Mouse (Mus musculus) cerebellum, postnatal 14 days (tissue): Measurements from ENCODE around the gene Pde4b.
"Not testable (repeated sequence)": the region's sequence is repeated elsewhere in the genome, so short reads cannot be mapped to it uniquely, and the experiment has no call there.

ENCODE experiments used
- DNase-seq, 2 experiments: peaks; one replicate each; pipeline ENCODE4 v3.0.0; 2021; ENCODE audit warnings: mixed read lengths in 2 of 2

Pde4b gene

GRCm38 (mm10) chr4:102484738-102485137, 397.4 kb downstream of the Pde4b start:
- no peak for DNase-seq

DNA sequence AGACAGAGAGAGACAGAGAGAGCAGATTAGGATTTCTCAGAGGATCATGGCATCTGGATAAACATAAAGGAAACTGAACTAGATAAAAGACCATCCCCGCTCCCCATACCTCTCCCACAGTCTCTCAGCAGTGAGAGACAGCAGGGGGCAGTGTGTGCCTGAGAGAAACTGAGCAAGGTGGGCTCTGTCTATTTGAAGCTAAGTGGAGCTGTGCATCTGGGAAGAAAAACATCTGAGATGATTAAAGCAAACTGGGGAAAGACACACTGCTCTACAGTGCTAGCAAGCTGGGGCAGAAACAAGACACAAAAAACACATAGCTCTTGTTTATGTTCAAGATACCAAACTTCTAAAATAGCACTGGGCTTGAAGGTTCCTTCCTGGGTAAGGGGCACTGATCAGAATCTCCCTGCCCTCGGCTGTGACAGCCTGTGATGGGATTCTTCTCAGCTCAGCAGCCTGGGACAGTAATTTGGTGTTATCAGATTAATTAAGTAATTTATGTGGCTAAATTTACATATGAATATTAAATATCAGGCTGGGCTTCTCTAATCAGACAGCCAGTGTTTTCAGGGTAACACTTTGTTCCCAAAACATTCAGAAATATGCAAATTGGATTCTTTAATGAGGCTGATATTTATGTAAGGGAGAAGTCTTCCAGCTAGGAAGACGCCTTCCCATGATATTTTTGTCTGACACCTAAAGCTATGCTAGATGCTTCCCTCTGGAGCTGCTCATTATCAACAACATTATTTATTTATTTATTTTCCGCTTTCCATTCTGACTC, 399.0 kb downstream of the Pde4b start:
- no peak for DNase-seq

GRCm38 (mm10) chr4:102486921-102487240, 399.5 kb downstream of the Pde4b start:
- no peak for DNase-seq

DNA sequence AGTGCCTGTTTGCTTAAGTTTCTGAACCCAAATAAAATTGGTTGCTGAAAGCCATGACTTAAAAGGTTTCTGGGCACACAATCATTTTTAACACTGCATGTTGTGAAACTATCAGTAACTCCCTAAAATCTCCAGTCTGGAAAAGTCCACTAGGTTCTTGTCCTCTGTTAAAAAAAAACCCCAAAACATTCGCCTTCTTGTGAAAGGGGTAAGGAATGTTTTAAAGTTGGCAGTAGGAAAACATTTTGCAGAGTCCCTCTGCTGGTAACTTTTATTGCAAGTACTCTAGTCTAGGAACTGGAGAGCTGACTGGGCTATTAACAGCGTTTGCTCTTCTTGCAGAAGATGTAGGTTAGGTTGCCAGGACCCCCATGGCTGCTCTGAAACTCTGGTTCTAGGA, 400.7 kb downstream of the Pde4b start:
- DNase-seq, result no peak

DNA sequence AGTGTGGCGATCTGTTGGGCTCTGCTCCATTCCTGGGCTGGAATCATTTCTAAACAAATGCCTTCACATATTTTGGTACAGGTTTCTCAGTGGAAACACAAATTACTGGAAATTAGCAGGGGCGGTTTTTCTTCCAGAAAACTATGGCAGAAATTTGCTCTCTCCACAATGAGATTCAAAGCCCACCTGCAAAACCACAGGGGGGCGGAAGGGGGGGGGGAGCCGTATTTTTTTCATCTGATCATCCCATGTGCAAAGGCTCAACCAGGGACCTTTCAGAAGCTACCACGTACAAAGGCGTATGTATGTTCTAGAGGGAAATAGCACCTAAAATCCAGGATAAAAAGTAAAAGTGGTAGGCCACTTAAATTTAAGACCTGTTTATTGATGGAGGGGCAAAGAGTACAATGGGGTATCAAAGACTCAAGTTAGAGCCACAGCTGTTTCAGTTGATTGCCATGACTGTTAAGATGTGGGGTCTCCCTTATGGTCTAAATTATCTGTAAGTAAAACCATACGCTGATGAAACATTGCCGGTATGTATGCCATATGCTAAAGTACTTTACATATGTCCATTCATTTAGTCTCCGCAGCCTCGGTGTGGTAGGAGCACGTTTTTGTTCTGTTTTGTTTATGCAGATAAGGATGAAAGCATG, 404.3 kb downstream of the Pde4b start:
- no peak for DNase-seq

- no peak for DNase-seq
Measured at GRCm38 (mm10) chr4:102492911-102493310, 405.6 kb downstream of the Pde4b start.

- peak; percentile 16 to 66 for DNase-seq
Measured at GRCm38 (mm10) chr4:102493342-102494128, 406.2 kb downstream of the Pde4b start.

- DNase-seq, result not testable (repeated sequence)
Measured at GRCm38 (mm10) chr4:102494203-102494602, 406.9 kb downstream of the Pde4b start.

GRCm38 (mm10) chr4:102495001-102495400, 407.7 kb downstream of the Pde4b start:
- no peak for DNase-seq

- DNase-seq, result no peak
Measured at GRCm38 (mm10) chr4:102495474-102495873, 408.1 kb downstream of the Pde4b start.

DNA sequence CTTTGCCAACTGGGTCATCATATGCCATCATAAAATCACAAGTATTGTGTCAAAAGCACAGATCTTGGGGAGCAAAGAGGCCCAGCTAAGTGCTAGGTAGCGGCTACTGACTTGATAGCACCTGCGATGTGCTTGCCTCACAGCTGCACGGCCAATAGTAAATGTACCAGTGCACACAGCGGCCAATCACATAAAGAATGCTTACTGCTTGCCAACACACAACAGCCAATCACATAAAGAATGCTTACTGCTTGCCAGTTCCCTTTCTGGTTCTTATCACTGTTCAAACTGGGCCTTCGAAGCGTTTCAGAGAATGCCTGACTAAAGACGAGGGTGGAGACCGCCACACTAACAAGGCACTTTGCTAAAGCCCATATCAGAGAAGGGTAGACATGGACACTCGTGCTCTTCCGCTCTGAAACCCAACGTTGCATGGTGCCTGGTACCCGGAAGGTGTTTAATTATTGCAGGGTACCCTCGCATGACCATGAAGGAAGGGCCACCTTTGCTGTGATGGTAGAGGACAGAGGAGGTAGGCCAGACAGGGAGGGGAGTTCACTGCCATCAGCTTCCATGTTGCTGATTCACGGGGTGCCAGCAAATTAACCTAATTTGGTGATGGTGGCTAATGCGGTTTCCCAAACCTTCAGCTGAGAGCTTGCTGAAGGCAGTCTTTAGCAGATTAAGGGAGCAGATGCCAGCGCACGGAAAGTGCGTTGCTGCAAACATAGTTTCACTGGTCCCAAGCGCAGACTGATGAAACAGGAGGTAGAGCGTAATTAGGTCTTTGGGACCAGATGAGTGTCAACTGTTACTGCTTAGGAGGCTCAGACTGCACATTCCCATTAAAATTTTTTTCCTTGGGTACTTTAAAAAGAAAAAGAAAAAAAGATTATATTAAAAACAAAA, 409.2 kb downstream of the Pde4b start:
- DNase-seq, result peak in 1 of 2 experiments; percentile 21

DNA sequence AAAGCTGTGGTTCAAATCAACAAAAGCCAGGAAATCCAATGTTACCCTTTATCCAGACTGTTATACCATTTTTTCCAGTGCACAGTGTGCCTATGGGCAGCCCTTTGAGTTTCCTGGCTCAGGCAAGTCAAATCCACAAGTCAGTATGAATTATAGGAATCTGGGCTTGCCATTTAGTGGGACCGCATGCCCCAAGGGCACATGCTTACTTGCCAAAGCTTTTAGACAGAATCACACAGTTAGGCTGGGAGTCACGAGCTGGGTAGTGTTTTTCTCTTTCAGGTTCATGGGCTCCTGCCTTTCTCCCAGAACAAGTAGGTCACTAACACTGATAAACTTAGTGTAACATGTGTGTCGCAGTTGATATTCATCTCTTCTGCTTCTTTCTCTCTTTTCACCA, 409.9 kb downstream of the Pde4b start:
- no peak for DNase-seq

DNA sequence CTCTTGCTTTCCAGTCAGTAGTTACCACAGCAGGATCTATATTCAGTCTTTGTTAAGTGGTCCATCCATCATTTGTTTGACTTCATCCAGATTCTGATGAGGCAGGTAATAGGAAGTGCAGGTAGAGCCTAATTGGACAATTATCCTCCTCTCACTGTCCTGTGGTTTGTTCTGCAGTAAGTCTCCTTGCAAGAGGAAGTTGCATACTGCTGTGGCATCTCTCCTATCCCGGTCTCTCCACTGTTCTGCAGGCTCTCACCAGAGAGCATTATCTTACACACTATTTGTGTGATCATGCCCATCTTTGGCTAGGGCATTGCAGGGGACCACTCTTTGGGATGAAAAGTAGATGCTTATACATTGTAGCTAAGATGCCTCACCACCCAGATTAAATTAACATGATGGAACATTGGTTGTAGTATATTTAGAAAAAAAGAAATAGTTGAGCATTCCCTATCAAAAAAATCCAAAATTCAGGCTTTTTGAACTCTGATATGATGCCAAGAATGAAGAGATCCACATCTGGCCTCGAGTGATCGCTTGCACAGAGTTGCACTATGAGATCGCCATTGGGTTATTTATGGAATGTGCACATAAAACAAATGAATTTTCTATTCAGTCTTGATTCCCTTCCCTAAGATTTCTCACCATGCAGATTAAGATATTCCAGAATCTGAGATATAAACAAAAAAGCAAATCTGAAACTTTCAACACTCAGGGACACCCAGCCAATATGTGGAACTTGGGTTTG, 411.0 kb downstream of the Pde4b start:
- no peak for DNase-seq

GRCm38 (mm10) chr4:102498920-102499316, 411.6 kb downstream of the Pde4b start:
- no peak for DNase-seq

- no peak for DNase-seq
Measured at GRCm38 (mm10) chr4:102505714-102506113, 418.4 kb downstream of the Pde4b start.

DNA sequence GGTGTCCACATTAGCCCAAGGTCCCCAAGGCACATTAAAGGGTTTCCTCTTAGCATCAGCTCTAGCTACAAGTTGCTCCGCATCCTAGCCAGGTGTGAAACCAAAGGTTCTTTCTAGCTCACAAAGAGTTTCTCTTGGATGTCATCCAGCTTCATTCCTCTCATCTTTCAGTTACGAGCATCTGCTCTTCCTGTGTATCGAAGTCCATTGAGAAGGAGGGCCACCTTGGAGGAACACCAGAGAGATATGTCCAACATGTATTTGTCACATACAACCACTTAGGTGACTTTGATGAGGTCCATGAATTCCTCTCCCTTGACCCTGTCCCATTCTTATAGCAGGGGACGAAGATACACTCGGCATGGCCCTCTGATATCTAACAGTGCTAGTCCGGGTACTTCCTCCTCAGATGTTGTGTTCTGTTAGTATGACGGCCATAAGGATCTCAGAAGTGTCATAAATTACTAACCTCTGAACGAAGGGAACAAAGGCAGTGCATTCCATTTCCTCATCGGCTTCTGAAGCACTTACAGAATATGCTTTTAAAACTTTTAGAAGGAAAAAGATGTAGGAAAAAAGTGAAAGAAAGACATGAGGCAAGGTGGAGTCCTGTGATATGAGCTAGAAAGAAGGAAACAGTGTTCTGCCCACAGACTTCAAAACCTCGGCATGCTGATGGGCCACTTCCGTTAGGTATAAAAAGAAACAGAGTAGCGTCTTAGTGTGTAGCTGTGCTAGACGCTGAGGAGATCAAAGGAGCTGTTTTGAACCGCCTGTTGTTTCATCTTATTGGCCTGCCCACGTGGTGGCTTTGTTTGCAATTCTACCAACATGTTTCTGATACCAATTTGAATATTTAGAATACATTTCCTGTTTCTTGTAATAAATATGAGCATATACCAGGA, 419.3 kb downstream of the Pde4b start:
- no peak for DNase-seq

DNA sequence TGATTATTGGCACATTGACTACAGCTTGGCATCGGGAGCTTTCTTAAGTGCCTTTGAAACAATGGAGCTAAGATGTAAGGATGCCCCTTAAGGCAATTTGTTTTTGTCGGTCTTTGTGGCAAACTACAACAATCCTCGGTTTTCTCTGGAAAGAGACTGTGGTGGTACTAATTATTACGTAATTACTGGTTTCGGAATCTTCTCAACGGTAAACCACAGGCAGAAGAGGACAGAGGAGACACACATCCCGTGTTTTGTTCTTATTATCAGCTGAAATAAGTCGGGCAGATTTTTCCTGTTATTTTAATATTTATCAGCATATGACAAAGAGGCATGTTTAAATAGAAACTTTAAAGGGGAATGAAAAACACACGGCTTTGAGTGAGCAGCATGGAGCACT, 420.0 kb downstream of the Pde4b start:
- DNase-seq, result no peak

- DNase-seq, result no peak
Measured at GRCm38 (mm10) chr4:102507753-102508152, 420.4 kb downstream of the Pde4b start.

- no peak for DNase-seq
Measured at GRCm38 (mm10) chr4:102510061-102510460, 422.7 kb downstream of the Pde4b start.

GRCm38 (mm10) chr4:102510939-102511391, 423.6 kb downstream of the Pde4b start:
- peak; percentile 51 for DNase-seq

- DNase-seq, result no peak
Measured at GRCm38 (mm10) chr4:102511511-102511910, 424.2 kb downstream of the Pde4b start.
